Mouse (Mus musculus): ENCODE data around the gene Mdm2.

- no peak for TF ChIP-seq CTCF (conservative IDR thresholded peaks at IDR 0.05; ENCODE audit: insufficient read depth, insufficient read length, low read depth, low read length)
- TF ChIP-seq POLR2A (IDR thresholded peaks at IDR 0.05; ENCODE audit: low read depth, low read length), result no peak
Measured at GRCm38 (mm10) chr10:117724136-117724718, 13.7 kb upstream of the Mdm2 start.
